Mouse (Mus musculus): ENCODE measurements at regions not wholly inside any gene's neighbourhood (a gene's known extent, or its start where the extent isn't known, plus 50 kb on each side); places are given as distances from the start of the nearest gene placed in this dataset.

DNA sequence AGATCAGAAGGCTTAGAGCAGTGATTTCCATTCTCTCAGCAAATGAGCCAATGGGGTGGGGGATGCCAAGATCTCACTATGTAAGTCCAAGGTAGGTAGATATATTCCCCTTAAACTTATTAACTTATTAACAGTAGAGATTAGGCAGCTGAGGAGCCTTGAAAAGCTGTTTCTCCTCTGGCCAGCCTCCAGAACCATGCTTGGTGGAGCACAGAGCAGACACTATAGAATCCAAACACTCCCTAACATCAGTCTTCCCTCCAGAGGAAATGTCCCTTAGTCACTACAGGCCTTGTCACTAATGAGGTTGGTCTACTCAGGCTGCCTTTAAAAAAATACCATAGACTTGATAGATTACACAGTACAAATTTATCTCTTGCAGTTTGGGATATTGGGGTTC, 152.8 kb upstream of the Usp24 start:
- DNase-seq (ENCODE audit: extremely low spot score, low spot score) = no peak

DNA sequence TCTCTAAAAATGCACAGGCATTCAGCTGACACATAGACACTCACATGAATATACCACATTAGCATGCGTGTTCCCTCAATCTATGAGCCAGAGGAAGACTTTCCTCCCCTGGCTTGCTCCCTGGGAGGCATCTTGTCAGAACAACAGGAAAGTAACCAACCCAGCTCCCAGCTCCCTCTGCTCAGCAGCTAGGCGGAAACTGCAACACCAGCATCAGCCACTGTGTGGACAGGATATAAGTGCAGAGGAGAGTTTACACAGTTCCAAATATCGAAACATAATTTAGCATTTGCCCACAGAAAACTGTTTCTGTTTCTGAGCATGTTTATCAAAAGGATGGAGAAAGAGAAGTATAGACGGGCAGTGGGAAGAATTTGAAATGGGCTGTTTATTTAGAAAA, 148.3 kb upstream of the Usp24 start:
- DNase-seq (ENCODE audit: extremely low spot score, low spot score) = no peak

DNA sequence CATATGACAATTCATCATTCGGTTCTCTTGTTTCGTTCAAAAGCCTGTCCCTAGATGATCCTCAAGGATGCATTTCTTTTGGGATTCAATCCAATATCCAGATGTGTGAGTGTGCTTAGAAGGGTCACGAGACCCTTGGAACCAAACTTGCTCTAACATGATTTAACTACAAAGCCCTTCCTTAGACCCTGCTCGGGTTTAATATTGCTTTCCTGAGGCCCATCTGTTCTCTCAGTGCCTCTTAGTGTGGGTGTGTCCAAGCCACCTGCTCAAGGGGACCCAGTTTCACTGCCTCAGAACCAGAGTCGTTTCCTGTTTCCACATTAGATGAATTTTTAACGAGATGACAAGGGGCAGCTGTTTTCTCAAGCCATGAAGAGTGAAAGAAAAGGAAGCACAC, 147.3 kb upstream of the Usp24 start:
- DNase-seq (ENCODE audit: extremely low spot score, low spot score) = no peak

DNA sequence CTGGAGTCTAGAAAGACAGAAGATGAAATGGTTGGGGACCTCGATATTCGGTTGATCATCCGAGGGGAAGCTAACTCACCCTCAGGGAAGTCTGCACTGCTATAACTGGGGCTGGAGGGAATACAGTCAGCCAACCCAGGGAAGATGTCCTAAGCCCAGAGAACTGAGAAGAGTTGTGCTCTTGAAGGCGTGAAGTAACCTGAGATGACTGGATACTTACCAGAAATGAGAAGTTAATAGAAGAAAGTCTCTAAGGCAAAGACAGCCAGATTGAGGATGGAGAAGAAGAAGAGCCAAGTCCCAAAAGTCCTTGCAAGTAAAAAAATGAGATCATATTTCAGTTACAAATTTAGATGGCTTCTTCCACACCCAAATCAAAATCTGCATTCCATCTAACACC, 146.5 kb upstream of the Usp24 start:
- no peak for DNase-seq (ENCODE audit: extremely low spot score, low spot score)

DNA sequence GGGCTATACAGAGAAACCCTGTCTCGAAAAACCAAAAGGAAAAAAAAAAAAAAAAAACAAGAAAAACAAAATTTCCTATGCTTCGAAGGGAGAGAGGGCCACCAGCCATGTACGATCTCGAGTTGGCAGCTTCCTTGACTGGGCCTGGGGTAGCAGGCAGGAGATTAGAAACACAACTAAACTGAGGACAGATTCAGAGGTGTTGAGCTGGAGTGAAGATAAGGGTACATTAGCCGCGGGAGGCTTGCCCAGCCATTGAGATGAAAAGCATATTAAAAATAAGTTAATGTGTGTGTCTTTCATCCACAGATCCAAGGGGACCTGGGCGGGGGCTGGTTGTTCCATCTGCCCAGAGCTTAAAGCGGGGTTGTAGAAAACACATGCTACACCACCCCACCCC, 145.3 kb upstream of the Usp24 start:
- DNase-seq (ENCODE audit: extremely low spot score, low spot score) = no peak

DNA sequence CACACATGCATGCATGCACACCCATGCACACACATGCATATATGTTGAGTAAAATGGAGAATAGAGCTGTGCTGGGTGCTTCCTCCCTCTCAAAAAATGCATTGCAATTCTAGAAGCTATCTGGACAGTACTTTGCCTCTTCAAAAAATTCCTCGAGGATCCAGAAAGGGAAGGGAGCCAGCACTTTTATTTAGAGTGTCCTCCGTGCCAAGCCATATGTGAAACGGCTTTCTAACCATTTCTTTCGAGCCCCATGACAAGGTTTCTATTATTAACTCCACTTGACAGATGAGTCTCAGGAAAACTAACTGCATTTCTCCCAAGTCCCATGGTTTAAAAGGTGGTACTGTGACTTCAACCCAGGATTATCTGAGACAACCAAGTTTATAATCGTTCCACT, 140.7 kb upstream of the Usp24 start:
- DNase-seq (ENCODE audit: extremely low spot score, low spot score) = no peak

DNA sequence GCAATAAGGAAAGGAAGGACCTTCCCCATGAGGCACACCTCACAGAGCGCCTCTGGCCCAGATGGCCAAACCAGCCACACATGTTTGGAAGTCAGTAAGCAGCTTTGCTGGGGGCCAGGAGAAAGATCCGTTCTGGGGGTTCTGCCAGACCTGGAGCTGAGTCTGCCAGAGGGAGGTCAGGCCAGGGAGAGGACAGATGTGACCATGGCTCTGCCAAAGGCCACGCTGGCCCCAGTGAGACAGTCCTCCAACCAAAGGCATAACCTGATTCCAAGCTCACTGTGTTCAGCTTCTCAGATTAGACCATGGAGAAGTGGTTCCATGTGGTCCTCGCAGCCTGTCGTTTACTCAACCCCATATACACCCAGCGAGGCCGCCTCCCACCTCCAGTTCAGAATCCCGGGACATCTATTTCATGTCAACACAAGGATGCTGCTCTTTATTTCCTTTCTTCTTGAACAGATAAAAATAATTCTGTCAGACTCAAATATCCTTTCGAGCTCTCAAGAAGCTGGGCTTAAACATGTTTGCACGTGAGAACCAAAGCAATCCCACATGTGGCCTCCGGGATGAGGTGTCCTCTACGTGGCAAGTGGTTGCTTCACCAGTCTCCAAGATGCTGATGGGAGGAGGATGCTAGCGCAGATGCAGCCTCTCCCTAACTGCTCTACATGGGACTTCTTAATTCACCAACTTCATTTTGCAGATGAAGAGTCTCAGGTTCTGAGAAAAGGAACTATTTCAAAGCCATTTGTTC, 130.1 kb upstream of the Usp24 start:
- DNase-seq (ENCODE audit: extremely low spot score, low spot score) = no peak

DNA sequence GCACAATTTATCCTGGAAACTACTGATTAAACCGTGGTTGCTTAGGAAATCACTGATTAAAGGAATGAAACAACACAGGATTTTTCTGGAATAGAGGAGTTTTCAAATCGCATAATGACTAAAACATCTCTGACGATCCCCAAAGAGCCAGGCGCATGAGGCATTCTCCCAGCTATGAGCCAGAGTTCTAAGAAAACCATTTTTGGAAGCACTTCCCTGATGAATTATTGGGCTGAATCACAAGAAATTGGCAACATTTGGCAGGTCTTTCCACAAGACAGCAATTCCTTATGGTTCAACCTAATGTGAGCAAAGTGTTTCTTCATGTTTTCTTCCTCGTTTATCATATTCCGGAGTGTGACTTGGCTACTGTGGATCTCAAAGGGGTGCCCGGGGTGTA, 129.3 kb upstream of the Usp24 start:
- no peak for DNase-seq (ENCODE audit: extremely low spot score, low spot score)

DNA sequence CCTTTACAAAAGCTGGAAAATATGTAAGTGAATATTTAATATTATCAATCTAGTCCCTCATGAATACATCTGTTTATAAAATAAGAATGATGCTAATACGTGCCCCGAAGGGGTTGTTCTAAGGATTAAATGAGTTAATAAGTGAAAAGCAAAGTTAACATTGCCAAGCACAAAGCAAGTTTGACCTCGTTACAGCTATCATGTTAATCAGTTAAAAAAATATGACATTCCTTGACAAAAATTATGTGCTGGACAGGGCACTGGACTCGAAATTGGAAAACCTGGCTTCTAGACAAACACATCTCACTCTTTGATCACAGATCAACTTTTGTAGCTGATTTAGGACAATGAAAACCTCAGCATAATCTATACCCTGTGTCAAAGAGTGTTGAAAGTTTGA, 125.8 kb upstream of the Usp24 start:
- DNase-seq (ENCODE audit: extremely low spot score, low spot score) = no peak

DNA sequence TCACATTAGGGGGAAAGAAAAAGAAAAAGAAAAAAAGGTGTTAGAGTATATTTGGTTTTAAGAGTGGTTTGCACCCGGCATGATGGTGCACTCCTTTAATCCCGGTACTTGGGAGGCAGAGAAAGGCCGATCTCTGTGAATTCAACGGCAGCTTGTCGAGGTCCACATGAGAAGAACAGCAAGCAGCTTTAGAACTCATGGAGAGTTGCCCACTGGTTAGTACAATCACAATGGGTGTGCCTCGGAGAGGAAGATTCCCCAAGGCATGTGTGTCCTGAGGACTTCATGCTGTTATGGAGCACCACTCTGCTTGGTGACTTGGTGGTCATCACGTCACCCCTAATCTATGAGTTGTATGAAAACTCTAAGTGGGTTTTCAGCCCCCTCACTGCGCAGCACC, 124.7 kb upstream of the Usp24 start:
- no peak for DNase-seq (ENCODE audit: extremely low spot score, low spot score)

DNA sequence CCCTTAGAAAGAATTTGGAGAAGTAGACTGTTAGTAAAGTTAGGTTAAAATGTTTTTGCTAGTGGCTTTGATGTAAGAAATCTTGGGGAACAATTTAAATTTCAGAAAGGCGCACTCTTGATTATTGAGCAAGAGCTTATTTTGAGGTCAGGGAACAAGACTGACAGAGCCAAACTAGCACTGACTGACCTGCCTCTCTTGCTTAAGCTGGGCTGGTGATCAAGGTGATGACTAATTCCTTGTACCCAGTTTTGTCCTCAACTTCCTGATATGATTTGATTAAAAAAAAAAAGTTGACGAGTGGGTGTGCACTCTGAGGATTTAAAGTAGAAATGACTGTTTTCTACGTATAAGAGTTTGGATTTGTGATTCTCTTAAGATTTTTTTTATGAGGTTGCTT, 124.2 kb upstream of the Usp24 start:
- no peak for DNase-seq (ENCODE audit: extremely low spot score, low spot score)

DNA sequence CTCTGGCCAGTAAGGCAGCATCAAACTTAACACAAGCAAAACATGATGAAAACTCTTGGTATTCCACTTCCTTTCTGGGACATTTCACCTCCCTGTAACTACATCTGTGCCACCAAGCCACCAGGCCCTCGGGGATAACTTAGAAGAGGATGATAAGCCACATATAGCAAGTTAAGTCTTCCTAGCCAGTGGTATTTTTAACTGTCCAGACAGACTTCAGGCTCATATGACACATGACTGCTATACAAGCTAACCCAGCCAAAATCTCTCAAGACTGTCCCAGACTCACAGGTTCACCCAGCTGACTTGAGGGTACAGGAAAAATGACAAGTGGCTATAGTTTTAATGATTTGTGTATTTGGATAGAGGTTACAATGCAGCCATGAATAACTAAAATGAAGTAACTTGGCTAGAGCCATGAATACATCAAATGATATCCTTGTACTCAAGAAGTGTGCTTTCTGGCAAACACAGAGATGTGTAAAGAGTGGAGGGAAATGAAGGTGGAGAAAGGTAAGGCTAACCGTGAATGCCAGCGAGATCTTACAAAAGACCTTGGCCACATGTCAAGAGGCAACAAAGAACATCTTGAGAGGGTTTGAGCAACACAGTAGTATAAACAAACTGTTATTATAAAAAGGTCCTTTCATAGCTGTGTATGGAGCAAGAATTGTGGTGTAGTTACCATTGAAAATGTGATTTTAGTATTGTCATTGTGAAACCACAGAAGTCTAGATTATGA, 122.6 kb upstream of the Usp24 start:
- no peak for DNase-seq (ENCODE audit: extremely low spot score, low spot score)

DNA sequence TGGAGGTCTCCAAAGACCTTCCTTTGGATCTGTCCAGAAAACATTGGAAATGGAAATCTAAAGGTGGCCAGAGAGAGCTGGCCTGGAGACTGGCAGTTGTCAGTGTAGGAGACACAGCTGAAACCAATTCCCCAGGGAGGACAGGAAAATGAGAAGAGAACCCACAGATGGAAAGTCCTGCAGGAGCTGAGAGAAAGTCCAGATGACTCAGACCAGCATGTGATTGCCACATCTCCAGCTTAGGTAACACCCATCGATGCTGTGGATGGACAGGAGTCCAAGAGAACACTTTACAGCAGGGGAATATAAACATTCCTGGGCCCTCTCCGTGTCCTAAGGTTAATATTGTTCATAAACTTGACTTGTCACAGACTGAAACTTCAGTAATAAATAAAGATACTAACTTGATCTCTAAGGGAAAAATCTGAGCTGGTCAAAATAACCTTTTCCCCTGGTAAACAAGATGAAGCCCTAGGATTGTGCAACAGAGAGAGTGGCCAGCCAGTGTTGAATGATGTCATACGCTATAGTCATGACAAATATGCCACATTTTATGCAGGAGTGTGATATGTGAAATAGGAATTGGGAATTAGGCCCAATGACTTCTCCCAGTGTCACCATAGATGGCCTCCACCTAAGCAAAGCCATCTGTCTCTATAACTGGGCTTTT, 120.4 kb upstream of the Usp24 start:
- no peak for DNase-seq (ENCODE audit: extremely low spot score, low spot score)

DNA sequence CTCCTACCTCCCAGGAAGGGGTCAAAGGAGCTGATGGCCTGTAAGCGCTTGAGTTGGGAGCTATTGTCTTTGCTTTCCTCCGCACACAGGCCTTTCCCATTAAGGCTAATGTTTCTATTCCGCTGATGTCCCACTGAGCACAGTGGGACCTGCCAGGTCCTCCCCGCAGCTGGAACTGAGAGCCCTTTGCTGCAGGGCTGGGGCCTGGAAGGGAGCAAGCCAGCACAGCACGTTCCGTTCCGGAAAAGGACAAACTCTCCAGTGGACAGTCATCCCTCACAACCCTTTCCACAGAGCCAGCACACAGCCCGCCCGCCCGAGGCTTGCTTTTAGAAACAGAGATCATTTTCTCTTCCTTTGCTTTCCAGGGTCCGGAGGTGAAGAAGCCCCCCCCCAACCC, 116.2 kb upstream of the Usp24 start:
- DNase-seq (ENCODE audit: extremely low spot score, low spot score) = peak; percentile 50

DNA sequence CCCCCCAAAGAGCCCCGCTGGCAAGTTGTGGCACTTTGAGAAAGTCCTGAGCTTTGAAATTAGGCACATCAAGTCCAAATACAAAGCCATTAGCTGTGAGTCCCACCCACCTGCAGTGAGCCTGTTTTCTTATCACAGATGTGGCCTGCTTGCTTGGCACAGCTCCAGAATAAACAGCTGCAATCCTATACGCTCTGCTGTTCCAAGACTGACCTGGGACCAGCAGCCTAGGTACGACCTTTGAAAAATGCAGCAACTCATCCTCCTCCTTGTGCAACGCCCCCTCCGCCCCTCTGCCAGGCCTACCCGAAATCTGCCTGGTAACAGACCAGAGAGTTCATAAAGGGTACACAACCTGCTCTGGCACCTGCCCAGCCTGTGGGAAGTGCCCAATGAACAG, 115.8 kb upstream of the Usp24 start:
- no peak for DNase-seq (ENCODE audit: extremely low spot score, low spot score)

DNA sequence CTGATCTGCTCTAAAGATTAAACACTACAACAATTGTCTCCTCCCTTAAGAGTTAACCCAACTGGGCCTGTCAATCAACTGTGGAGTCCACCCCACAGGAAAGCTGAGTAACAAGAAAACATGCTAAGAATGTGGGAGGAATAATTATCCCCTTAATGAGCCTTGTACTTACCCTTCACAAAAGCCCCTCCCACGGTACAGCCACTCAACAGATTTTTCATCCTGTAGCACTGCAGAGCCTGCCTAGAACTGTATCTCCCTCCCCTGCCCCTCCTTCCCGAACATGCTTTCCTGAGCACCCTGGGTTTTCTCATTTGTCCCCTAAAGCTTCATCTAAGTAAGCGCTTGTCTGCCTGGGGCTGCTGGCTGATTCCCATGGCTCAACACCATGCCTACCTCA, 113.5 kb upstream of the Usp24 start:
- no peak for DNase-seq (ENCODE audit: extremely low spot score, low spot score)

DNA sequence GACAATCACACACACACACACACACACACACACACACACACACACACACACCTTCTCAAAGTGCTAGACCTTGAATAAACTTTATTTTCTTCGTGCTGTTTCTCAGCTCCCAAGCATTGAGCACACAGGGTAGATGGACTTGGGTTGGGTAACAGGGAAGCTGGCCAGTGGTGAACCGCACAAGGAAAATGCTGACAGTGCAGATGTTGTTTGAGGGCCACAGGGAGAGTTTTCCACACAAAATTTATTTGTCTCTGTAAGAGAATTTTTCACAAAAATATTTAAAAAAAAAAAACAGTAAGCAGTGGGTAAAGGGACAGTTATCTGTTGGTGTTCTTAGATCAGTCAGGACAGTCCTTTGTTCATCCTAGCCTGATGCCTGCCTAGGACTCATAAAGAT, 110.8 kb upstream of the Usp24 start:
- no peak for DNase-seq (ENCODE audit: extremely low spot score, low spot score)

DNA sequence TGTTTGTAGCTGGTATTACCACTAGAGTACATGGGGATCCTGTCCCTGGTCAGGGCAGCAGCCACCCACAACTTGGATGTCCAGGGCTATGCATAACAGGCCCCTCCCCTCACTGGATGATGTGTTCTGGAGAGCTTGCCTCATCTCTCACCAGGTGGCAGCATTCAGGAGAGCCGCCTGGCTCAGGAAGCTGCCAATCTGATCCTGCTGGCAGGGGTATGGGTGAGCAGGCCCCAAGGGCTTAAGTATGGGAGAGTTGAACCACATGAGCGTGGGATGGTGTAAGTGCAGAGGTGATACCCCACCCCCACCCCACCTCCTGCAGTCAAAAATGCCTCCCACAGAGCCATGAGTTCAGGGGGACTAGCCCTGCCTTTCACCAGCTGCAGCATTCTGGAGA, 110.0 kb upstream of the Usp24 start:
- no peak for DNase-seq (ENCODE audit: extremely low spot score, low spot score)

DNA sequence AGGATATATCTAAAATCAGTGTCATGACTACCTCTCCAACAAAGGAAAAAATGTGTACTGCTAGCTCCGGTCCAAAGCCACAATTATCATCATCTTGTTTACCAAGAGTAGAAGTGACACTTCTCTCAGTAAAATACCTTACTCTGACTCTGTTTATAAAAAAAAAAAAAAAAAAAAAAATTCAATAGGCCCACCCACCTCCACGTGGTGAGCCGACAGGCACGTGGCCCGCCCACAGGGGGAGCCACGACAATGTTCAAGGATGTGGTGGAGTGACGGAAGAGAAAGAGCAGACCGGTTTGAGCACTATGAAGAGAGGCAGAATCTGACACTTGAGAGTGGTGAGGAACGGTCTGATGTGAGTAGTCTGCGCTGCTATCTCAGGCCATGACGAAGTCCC, 106.5 kb upstream of the Usp24 start:
- DNase-seq (ENCODE audit: extremely low spot score, low spot score) = no peak

DNA sequence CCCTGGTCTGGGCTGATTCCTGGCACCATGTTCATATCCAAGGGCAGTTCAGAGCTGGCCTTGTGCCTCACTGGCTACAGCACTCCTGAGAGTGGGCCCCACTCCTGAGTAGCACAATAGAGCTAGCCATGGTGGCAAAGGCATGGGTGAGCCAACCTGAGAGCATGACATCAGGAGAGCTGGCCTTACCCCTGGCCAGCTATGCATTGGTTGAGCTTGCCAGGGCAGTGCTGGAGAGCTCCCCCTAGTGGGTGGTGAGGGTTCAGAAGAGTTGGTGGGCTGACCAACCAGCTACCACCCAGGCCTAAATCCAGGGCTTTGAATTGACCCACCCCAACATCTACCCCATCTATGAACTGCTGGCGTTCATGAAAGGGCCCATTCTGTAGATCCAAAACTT, 106.0 kb upstream of the Usp24 start:
- no peak for DNase-seq (ENCODE audit: extremely low spot score, low spot score)

DNA sequence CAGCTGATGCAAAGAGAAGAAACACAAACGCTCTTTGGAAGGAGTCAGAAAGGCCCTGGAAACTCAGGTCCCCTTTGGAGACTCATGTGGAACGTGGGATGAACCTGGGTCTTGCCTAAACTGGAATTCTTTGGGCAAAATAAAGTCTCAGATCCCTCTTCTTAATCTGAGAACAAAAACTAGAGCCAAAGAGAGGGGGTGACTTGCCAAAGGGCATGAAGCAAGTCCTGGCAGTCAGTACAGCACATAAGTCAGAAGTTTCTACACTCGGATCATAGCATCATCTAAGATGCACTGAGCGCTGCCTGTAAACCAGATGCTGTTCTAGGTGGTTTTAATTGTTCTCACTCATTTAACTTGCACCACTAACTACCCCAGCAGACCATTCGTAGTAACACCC, 101.8 kb upstream of the Usp24 start:
- DNase-seq (ENCODE audit: extremely low spot score, low spot score) = no peak

DNA sequence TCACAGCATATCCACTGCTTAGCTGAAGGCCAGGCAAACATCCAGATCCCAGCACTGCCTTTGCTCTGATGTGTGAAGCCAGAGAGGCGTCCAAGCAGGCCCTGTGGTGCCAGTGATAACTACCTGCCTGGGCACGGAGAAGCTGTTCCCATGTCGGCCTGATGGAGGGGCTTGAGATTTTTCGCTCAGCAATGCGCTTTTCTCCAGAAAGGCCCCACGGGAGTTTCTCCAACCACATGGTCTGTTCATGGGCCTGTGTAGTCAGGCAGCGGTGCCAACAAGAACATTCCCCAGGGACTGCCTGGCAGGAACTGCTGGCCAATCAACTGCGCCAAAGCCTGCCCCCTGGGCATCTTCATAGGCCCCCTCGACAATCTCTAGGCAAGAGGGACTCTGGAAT, 95.4 kb upstream of the Usp24 start:
- no peak for DNase-seq (ENCODE audit: extremely low spot score, low spot score)

Data from neural tube, embryonic 10.5 days (tissue).